Mouse (Mus musculus): ENCODE results near the gene Lat. TPM values are rescaled to one million over a fixed set of nuclear protein-coding genes. Genes with fewer than 3 reads are reported as not detected.
"Not testable (repeated sequence)": the region's sequence is repeated elsewhere in the genome, so short reads cannot be mapped to it uniquely, and the experiment has no call there.

Gene Lat
- 16.3 and 17.4 TPM in 2 replicates for polyA plus RNA-seq (2012; rRNA removed)

DNA sequence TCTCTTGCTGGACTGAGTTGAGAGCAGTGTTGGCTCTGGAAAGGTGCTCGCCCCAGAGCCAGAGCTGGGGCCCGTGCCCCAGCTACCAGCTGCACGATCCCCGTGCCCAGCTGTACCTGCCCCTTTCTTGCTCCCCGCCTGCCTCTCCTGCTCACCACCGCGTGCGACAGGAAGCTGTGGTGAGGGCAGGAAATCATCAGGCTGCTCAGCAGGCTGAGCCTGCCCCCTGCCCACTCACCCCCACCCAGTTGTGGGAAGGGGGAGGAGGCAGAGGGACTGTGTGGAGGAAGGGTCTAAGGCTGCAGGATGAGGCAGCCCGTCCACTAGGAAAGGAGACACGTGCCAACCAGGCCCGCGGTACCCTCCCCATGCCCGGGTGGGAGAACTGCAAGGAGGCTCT is at the start of gene Lat:
Gene Lat, minus strand, starts transcription at position 178 of the 400 bp plus-strand sequence.
- no peak for DNase-seq
- no peak within 1 kb of the TSS for H3K4me3 ChIP-seq (replicated peaks; ENCODE audit: extremely low read depth, low read depth, low read length)
- no peaks in the 10 kb centered on the region for H3K4me1 ChIP-seq (ENCODE audit: control insufficient read depth, insufficient read depth, low read length)
- 50% methylated on average over 13 of the region's 13 CpGs for WGBS
- TF ChIP-seq CTCF (IDR thresholded peaks at IDR 0.05; ENCODE audit: insufficient read depth, low read length) (no peak), POLR2A (IDR thresholded peaks at IDR 0.05; ENCODE audit: borderline replicate concordance, extremely low read depth, low read depth, low read length) (no peak)

DNA sequence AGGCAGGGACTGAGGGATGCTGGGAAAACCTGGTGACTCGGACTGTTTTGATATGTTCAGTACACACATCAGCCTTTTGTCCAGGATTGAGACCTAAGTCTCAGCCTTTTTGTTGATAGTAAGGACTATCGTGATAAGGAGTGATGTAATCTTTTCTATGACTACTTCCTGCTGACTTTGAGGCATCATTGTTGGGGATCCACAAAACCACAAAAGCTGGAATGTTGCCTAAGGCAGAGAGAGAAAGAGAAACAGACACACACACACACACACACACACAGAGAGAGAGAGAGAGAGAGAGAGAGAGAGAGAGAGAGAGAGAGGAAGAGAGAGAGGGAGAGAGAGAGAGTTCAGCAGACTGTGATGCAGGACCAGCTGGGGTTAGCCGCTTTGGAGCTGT is 49.1 kb upstream of the Lat start:
- Histone ChIP-seq H3K4me3 (replicated peaks; ENCODE audit: extremely low read depth, low read depth, low read length) (no peak overlapping the region), H3K4me1 (ENCODE audit: control insufficient read depth, insufficient read depth, low read length) (no peaks in the 10 kb centered on the region)
- no peak for DNase-seq
- TF ChIP-seq CTCF (IDR thresholded peaks at IDR 0.05; ENCODE audit: insufficient read depth, low read length), result no peak
- TF ChIP-seq POLR2A (IDR thresholded peaks at IDR 0.05; ENCODE audit: borderline replicate concordance, extremely low read depth, low read depth, low read length), result no peak
- 22% methylated on average over 3 of the region's 3 CpGs for WGBS

DNA sequence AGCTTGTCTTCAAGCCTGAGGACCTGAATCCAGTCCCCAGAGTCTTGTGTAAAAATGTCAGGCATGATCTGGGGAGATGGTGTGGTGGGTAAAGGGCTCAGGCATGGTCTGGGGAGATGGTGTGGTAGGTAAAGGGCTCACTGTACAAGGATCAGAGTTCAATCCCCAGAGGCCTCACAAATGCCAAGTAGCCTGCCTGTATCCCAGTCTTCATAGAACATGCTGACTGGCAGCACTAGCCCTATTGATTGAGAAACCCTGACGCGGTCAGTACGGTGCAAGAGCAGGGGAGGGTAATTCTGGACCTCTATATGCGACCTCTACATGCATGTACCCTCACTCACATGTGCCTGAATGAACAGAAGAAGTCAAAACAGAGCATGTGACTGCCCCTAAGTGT is 48.2 kb upstream of the Lat start:
- Histone ChIP-seq H3K4me1 (ENCODE audit: control insufficient read depth, insufficient read depth, low read length) (no peaks in the 10 kb centered on the region), H3K4me3 (replicated peaks; ENCODE audit: extremely low read depth, low read depth, low read length) (no peak overlapping the region)
- no peak for DNase-seq
- TF ChIP-seq POLR2A (IDR thresholded peaks at IDR 0.05; ENCODE audit: borderline replicate concordance, extremely low read depth, low read depth, low read length) (no peak), CTCF (IDR thresholded peaks at IDR 0.05; ENCODE audit: insufficient read depth, low read length) (no peak)
- WGBS, result 89% methylated on average over 4 of the region's 4 CpGs

DNA sequence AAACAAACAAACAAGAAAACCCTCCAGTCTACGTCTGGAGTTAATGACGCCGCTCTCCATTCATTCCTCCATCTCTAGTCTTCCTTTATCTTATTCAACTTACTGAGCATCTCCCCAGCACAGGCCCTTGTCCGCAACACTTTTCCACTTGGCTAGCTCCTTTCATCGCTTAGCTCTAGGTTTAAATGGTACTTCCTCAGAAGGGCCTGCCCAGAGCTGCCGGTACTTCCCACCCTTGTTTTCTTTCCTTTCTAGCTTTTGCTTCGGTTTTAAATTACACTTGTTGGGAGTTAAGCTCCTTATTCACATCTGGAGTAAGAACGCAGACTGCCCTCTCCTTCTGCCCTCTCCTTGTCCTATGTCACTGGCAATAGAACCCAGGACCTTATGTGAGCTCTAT is 47.7 kb upstream of the Lat start:
- DNase-seq, result no peak

DNA sequence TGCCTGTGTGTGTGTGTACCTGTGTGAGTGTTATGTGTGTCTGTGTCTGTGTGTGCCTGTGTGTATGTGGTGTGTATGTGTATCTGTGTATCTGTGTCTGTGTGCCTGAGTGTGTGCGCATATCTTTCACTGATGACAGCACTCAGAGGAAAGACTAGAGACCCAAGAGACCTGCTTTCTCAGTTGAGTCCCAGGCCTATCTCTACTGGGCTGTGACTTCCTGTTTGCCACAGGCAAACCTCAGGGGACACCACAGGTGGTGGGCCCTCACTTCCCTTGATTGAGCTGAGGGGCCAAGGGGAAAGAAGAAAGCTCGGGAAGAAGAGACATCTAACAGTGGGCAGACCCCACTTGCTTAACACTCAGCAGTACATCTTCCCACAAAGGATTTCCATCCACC is 47.2 kb upstream of the Lat start:
- H3K4me3 ChIP-seq (replicated peaks; ENCODE audit: extremely low read depth, low read depth, low read length), result no peak overlapping the region
- no peaks in the 10 kb centered on the region for H3K4me1 ChIP-seq (ENCODE audit: control insufficient read depth, insufficient read depth, low read length)
- no peak for TF ChIP-seq CTCF (IDR thresholded peaks at IDR 0.05; ENCODE audit: insufficient read depth, low read length)
- no peak for TF ChIP-seq POLR2A (IDR thresholded peaks at IDR 0.05; ENCODE audit: borderline replicate concordance, extremely low read depth, low read depth, low read length)
- DNase-seq, result no peak
- 65% methylated on average over 2 of the region's 2 CpGs for WGBS

More for the DNA sequence above, 47.7 kb upstream of the Lat start:
- TF ChIP-seq CTCF (IDR thresholded peaks at IDR 0.05; ENCODE audit: insufficient read depth, low read length) (no peak), POLR2A (IDR thresholded peaks at IDR 0.05; ENCODE audit: borderline replicate concordance, extremely low read depth, low read depth, low read length) (no peak)
- 65% methylated on average over 8 of the region's 8 CpGs for WGBS
- Histone ChIP-seq H3K4me3 (replicated peaks; ENCODE audit: extremely low read depth, low read depth, low read length) (no peak overlapping the region), H3K4me1 (ENCODE audit: control insufficient read depth, insufficient read depth, low read length) (no peaks in the 10 kb centered on the region)

DNA sequence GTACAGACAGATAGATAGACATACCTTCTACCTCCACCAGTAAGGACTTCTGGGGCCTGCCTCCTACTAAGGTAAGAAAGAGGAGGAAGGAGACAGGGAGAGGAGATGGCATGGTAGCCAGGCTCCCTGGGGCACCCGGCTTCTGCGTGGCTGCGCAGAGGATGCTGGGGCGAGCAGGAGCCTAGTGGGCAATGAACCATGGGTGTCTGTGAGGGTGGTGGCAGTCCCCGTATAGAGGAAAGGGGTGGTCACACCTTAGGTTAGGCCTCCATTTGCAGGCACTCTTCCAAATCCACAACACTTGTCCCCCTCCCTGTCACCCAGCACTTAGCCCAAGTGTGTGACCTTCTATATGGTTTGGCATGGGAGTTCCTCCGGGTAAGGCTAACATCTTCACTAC is 45.4 kb upstream of the Lat start, which contains the start of gene Cd19:
Gene Cd19, minus strand, starts transcription at position 165 of the 400 bp plus-strand sequence.
- 76% methylated on average over 6 of the region's 6 CpGs for WGBS
- H3K4me1 ChIP-seq (ENCODE audit: control insufficient read depth, insufficient read depth, low read length), result no peaks in the 10 kb centered on the region
- H3K4me3 ChIP-seq (replicated peaks; ENCODE audit: extremely low read depth, low read depth, low read length), result no peak within 1 kb of the TSS
- no peak for DNase-seq
- TF ChIP-seq POLR2A (IDR thresholded peaks at IDR 0.05; ENCODE audit: borderline replicate concordance, extremely low read depth, low read depth, low read length) (0 out of 2 replicates have a peak, but pooled peaks have one; percentile 15), CTCF (IDR thresholded peaks at IDR 0.05; ENCODE audit: insufficient read depth, low read length) (no peak)

DNA sequence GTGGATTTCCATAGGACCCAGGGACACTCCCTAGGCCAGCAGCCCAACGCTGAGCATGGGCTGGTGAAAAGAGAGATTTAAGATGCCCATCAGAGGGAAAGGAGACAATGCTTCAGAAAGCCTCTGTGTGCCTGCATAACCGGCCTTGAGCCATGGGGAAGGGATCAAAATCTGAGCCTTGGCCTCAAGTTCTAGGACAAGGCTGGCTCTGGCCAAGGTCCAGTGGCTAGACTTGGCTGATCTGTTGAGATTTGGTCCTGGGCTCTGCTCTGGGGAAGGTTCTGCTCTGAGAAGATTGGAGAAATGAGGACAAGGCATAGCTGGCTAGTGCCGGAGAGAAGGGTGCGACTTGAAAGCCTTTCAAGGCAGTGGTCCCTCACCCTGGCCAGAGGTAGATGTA is 41.7 kb upstream of the Lat start:
- TF ChIP-seq POLR2A (IDR thresholded peaks at IDR 0.05; ENCODE audit: borderline replicate concordance, extremely low read depth, low read depth, low read length) (no peak), CTCF (IDR thresholded peaks at IDR 0.05; ENCODE audit: insufficient read depth, low read length) (no peak)
- 94% methylated on average over 4 of the region's 4 CpGs for WGBS
- Histone ChIP-seq H3K4me1 (ENCODE audit: control insufficient read depth, insufficient read depth, low read length) (no peaks in the 10 kb centered on the region), H3K4me3 (replicated peaks; ENCODE audit: extremely low read depth, low read depth, low read length) (no peak overlapping the region)
- DNase-seq, result no peak

DNA sequence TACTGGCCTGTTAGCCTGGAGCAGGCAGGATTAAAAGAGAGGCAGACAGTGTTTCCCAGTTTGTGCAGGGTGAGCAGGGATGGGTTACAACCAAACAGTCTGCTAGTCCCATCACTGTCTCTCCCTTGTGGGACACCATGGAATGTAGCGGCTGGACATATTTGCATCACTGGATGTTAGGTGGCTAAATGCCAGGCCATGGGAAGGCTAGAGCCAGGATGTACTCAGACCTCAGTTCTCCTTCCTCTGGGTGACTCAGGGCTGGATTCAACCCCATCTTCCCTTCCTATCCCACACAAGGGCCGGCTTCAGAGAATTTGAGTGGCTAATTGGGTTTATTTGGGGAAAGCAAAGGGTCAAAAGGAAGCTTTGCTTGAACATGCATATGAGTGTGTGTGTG is 39.3 kb upstream of the Lat start:
- TF ChIP-seq POLR2A (IDR thresholded peaks at IDR 0.05; ENCODE audit: borderline replicate concordance, extremely low read depth, low read depth, low read length) (no peak), CTCF (IDR thresholded peaks at IDR 0.05; ENCODE audit: insufficient read depth, low read length) (no peak)
- WGBS, result 72% methylated on average over 2 of the region's 2 CpGs
- DNase-seq, result no peak
- Histone ChIP-seq H3K4me3 (replicated peaks; ENCODE audit: extremely low read depth, low read depth, low read length) (no peak overlapping the region), H3K4me1 (ENCODE audit: control insufficient read depth, insufficient read depth, low read length) (no peaks in the 10 kb centered on the region)

DNA sequence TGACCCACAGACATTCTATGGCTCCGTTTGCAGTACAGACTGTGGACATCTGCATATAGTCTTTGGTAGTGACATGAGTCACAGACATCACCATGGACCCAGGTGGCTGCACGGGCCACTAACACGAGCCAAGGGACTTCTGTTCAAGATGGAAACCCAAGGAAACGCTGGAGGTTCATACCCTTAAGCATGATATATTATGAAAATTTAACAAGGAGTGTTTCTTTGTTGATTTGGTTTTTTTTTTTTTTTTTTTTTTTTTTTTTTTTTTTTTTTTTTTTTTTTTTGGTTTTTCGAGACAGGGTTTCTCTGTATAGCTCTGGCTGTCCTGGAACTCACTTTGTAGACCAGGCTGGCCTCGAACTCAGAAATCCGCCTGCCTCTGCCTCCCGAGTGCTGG is 33.1 kb upstream of the Lat start:
- not testable (repeated sequence) for DNase-seq; H3K4me3 ChIP-seq (replicated peaks; ENCODE audit: extremely low read depth, low read depth, low read length); H3K4me1 ChIP-seq (ENCODE audit: control insufficient read depth, insufficient read depth, low read length)
- WGBS, result 74% methylated on average over 8 of the region's 8 CpGs

DNA sequence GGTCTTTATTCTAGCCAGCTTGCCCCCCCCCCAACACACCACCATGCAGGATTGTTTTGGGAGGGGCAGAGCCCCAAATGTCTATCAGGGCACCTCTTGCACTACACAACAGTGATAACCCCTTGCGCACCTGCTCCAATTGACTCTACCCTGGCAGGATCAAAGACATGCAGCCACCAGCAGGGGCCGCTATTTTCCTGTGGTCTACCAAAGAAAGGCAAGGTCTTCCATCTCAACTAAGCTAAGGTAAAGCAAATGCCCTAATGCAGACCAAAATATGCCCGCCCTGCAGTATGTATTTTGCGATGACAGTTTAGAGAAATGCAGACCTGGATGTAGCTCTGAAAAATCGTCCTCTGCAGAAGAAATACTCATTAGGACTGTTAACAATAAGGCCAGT is 30.2 kb upstream of the Lat start:
- TF ChIP-seq CTCF (IDR thresholded peaks at IDR 0.05; ENCODE audit: insufficient read depth, low read length), result peak; percentile 86
- TF ChIP-seq POLR2A (IDR thresholded peaks at IDR 0.05; ENCODE audit: borderline replicate concordance, extremely low read depth, low read depth, low read length), result no peak
- WGBS, result 8% methylated on average over 5 of the region's 5 CpGs
- DNase-seq, result peak; percentile 78
- H3K4me1 ChIP-seq (ENCODE audit: control insufficient read depth, insufficient read depth, low read length), result peaks cover 5% of the 10 kb centered on the region; the same call in 1 of the 2 replicates
- H3K4me3 ChIP-seq (replicated peaks; ENCODE audit: extremely low read depth, low read depth, low read length), result no peak overlapping the region

All from lung, adult 2 months (tissue).